Mouse (Mus musculus) left cerebral cortex, adult 8-10 months (tissue): ENCODE data around the gene Ackr1. TPM values are rescaled to one million over a fixed set of nuclear protein-coding genes. Genes with fewer than 3 reads are reported as not detected.

Experiments
- total RNA-seq, 4 experiments: library from RNA; stranded (reverse); gene quantifications; 2 replicates each; pipeline ENCODE4 v1.2.4; 2022

The Ackr1 gene
- total RNA-seq, 4 experiments from 2014 or later = 58.7 to 67.1 (median 61.4) TPM

Other genes starting within 250 kb of the Ackr1 start
- not detected for gene Olfr1408, start 196.4 kb downstream of the Ackr1 start, total RNA-seq
- not detected for gene Olfr1406, start 143.1 kb downstream of the Ackr1 start, total RNA-seq
- not detected for gene Olfr218, start 135.9 kb downstream of the Ackr1 start, total RNA-seq
- gene Olfr1404, start 121.4 kb downstream of the Ackr1 start, total RNA-seq = not detected
- not detected for gene Fcer1a, start 106.5 kb downstream of the Ackr1 start, total RNA-seq
- not detected for gene Olfr418, start 67.7 kb downstream of the Ackr1 start, total RNA-seq
- gene Mptx2, start 56.0 kb downstream of the Ackr1 start, total RNA-seq = not detected
- gene Aim2, start 17.1 kb upstream of the Ackr1 start, total RNA-seq = 1 to 10 TPM; 3.9 to 9.2 (median 5.1) TPM
- gene Cadm3, start 33.9 kb upstream of the Ackr1 start, total RNA-seq = 100 to 1,000 TPM; 384 to 405 (median 400) TPM
- under 1 TPM in 1 of 4 experiments, not detected in 3; 0.66 TPM for gene Ifi206, start 157.3 kb upstream of the Ackr1 start, total RNA-seq
- not detected for gene Ifi214, start 202.2 kb upstream of the Ackr1 start, total RNA-seq